Mouse (Mus musculus) hindbrain, embryonic 15.5 days (tissue): Measurements from ENCODE around the gene Adam30. TPM values are rescaled to one million over a fixed set of nuclear protein-coding genes. Genes with fewer than 3 reads are reported as not detected.
A peak's percentile ranks its signal among the peaks of the same experiment; 100 is the strongest.
"Not testable (repeated sequence)": the region's sequence is repeated elsewhere in the genome, so short reads cannot be mapped to it uniquely, and the experiment has no call there.

Source experiments
- ATAC-seq: fragments of 200-750 bp; cut with Nextera tagmentation; 2 replicates; pipeline ENCODE4 v1.8.0; 2017; ENCODE audit warnings: low read depth, moderate number of reproducible peaks, moderate TSS enrichment; ENCODE audit not compliant: low FRiP score
- H3K27ac ChIP-seq: fragments of 300-500 bp; sonication (generic); replicated peaks from 2 replicates; pipeline ENCODE4 v1.5.1; 2015; ENCODE audit warnings: mild to moderate bottlenecking, inconsistent platforms
- H3K27me3 ChIP-seq: fragments of 300-500 bp; sonication (generic); 2 replicates; pipeline ENCODE4 v1.6.1; 2015; ENCODE audit warnings: control low read depth, inconsistent platforms
- H3K36me3 ChIP-seq: fragments of 300-500 bp; sonication (generic); 2 replicates; pipeline ENCODE4 v1.6.1; 2015; ENCODE audit warnings: control low read depth, inconsistent platforms
- H3K4me1 ChIP-seq: fragments of 300-500 bp; sonication (generic); replicated peaks from 2 replicates; pipeline ENCODE4 v1.6.1; 2015; ENCODE audit warnings: control low read depth, inconsistent platforms
- H3K4me2 ChIP-seq: fragments of 300-500 bp; sonication (generic); 2 replicates; pipeline ENCODE4 v1.6.1; 2015; ENCODE audit warnings: moderate library complexity, mild to moderate bottlenecking, inconsistent platforms
- H3K4me3 ChIP-seq: fragments of 300-500 bp; sonication (generic); 2 replicates; pipeline ENCODE4 v1.5.1; 2015; ENCODE audit warnings: mild to moderate bottlenecking, inconsistent platforms
- H3K9ac ChIP-seq: fragments of 300-500 bp; sonication (generic); 2 replicates; pipeline ENCODE4 v1.6.1; 2015; ENCODE audit warnings: inconsistent platforms
- H3K9me3 ChIP-seq: fragments of 300-500 bp; sonication (generic); 2 replicates; pipeline ENCODE4 v1.6.1; 2016; ENCODE audit warnings: control low read depth, inconsistent platforms
- WGBS: fragments of 180-500 bp; shearing (Covaris S2); methylation state at CpG from one replicate; pipeline ENCODE4 v1.1.7; 2015; 5-methylcytosine and 5-hydroxymethylcytosine counted together
- polyA plus RNA-seq: library from polyadenylated mRNA; unstranded; fragments of >200 nt; fragmentation: Nextera tagmentation; extraction: Ambion mirVana; gene quantifications from 2 replicates; pipeline ENCODE4 v1.2.1, GENCODE M21; 2015

Adam30 gene
- not detected in 2 replicates for polyA plus RNA-seq

DNA sequence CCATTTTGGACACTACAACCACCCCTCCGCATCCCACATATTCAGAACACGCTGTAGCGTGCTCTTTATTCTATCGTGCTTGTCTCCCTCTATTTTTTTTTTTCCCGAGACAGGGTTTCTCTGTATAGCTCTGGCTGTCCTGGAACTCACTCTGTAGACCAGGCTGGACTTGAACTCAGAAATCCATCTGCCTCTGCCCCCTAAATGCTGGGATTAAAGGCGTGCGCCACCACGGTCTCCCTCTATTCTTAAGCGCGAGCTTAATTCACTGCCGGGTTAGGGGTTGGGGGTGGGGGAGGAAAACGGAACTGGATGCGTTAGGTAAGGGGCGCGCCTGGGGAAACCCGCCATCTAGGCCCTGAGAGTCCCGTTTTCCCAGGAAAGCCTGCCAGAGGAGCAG, at the start of gene Adam30:
Adam30 (plus strand) TSS at position 301 of the 400 bp plus-strand sequence.
- no peak within 1 kb of the TSS for H3K9ac ChIP-seq
- ATAC-seq = no peak
- no peak within 1 kb of the TSS for H3K4me3 ChIP-seq
- 89% methylated on average over 17 of the region's 17 CpGs for WGBS
- no peaks in the 10 kb centered on the region for H3K36me3 ChIP-seq
- no peaks in the 10 kb centered on the region for H3K9me3 ChIP-seq
- no peak within 1 kb of the TSS for H3K27ac ChIP-seq
- no peaks in the 10 kb centered on the region for H3K4me1 ChIP-seq
- no peak within 1 kb of the TSS for H3K4me2 ChIP-seq
- no peaks in the 10 kb centered on the region for H3K27me3 ChIP-seq

DNA sequence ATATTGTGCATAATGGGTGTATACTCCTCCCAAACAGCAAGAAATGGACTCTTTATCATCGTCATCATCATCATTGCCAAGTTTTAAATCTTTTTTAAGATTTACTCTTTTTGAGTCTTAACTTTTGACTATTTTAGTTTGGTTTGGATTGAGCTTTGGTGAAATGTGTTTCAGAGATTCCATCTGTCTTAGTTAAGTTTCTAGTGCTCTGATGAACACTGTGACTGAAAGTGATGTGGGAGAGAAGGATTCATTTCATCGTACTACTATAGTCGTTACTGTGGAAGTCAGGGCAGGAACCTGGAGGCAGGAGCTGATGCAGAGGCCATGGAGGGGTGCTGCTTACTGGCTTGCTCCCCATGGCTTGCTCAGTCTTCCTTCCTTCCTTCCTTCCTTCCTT, 42.2 kb upstream of the Adam30 start:
- no peak overlapping the region for H3K9ac ChIP-seq
- H3K9me3 ChIP-seq = no peaks in the 10 kb centered on the region
- no peaks in the 10 kb centered on the region for H3K4me1 ChIP-seq
- no peaks in the 10 kb centered on the region for H3K27me3 ChIP-seq
- H3K36me3 ChIP-seq = peaks cover 11% of the 10 kb centered on the region; the same call in 1 of the 2 replicates
- WGBS = 90% methylated on average over 3 of the region's 3 CpGs
- H3K4me2 ChIP-seq = no peak overlapping the region
- H3K4me3 ChIP-seq = no peak overlapping the region
- ATAC-seq = no peak
- H3K27ac ChIP-seq = no peak overlapping the region

DNA sequence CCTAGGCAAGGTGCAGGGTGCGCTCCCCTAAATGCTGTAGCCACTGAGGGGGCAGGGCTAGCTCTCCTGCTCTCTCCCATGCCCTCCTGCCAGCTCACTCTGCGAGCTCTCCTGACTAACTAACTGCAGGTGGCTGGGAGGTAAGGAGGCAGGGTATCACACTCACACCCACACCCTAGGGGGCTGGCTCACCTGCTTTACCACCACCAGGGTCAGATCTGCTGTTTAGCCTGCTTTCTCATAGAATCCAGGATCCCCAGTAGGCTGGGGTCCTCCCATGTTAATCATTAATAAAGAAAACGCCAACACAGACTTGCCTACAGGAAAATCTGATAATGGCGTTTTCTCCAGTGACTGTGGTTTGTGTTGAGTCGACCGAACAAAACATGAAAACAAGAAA, 41.1 kb upstream of the Adam30 start:
- H3K27me3 ChIP-seq = no peaks in the 10 kb centered on the region
- H3K36me3 ChIP-seq = peaks cover 8% of the 10 kb centered on the region; the same call in 1 of the 2 replicates
- H3K4me1 ChIP-seq = no peaks in the 10 kb centered on the region
- 72% methylated on average over 6 of the region's 6 CpGs for WGBS
- H3K9ac ChIP-seq = no peak overlapping the region
- no peak for ATAC-seq
- no peak overlapping the region for H3K4me3 ChIP-seq
- H3K27ac ChIP-seq = no peak overlapping the region
- H3K4me2 ChIP-seq = no peak overlapping the region
- H3K9me3 ChIP-seq = no peaks in the 10 kb centered on the region

DNA sequence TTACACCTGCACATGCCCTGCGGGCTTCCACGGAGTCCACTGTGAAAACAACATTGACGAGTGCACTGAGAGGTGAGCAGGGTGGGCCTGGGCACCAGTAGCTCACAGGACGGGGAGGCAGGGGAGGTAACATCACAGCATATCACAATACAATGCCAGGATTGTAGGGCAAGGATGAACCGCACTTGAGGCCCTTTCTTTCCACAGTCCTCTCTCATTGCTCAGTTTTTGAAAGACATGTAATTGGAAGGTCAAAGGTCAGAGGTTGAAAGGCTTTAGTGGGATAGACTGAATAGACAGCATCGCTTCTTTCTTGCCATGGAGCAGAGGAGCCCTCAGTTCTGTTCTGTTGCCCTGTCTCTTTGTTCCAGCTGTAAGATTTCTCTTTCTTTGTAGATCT, 39.5 kb upstream of the Adam30 start:
- no peak for ATAC-seq
- peaks cover 8% of the 10 kb centered on the region; the same call in 1 of the 2 replicates for H3K36me3 ChIP-seq

DNA sequence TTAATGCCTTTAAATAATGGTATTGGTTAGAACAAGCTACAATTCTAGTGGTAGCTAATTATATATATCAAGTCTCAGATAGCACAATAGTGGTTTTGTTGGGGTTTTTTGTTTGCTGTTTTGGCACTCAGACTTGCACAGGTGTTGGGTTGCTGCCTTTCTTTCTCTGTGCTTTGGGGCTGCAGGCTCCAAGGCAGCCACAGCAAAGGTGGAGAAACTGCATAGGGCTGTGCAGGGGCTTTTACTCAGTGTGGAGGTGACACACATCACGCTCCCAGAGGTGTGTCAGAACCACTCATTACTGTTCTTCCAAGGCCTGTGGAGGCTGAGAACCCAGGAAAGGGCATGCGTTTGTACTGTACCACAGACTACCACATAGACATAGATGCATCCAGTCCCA, 32.7 kb upstream of the Adam30 start:
- ATAC-seq = no peak
- Histone ChIP-seq H3K9ac (no peak overlapping the region), H3K4me3 (no peak overlapping the region), H3K4me1 (no peaks in the 10 kb centered on the region), H3K36me3 (no peaks in the 10 kb centered on the region), H3K9me3 (no peaks in the 10 kb centered on the region), H3K27ac (no peak overlapping the region), H3K27me3 (no peaks in the 10 kb centered on the region), H3K4me2 (no peak overlapping the region)
- 97% methylated on average over 2 of the region's 2 CpGs for WGBS

More for the DNA sequence above, 39.5 kb upstream of the Adam30 start:
- Histone ChIP-seq H3K4me3 (no peak overlapping the region), H3K27me3 (no peaks in the 10 kb centered on the region), H3K4me1 (no peaks in the 10 kb centered on the region), H3K4me2 (no peak overlapping the region), H3K9ac (no peak overlapping the region), H3K9me3 (no peaks in the 10 kb centered on the region), H3K27ac (no peak overlapping the region)
- WGBS = 34% methylated on average over 6 of the region's 6 CpGs

DNA sequence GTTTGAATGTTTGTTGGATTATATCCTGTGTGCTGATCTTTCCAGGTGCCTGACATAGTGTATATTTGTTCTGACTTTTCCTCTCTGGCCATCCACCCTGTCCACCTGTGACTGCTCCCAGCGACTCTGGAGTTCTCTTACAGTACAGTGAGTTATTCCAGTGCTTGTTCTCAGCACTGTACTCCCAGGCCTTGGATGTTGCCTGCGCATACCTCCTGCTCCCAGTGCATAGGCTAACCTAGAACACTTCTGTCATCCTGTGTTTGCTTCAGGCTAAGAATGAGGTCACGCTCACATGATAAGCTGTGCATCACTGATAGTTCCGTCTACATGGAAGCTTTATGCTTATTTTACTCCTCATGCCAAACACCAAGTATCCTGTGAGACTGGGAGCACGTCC, 31.7 kb upstream of the Adam30 start:
- no peak overlapping the region for H3K4me3 ChIP-seq

DNA sequence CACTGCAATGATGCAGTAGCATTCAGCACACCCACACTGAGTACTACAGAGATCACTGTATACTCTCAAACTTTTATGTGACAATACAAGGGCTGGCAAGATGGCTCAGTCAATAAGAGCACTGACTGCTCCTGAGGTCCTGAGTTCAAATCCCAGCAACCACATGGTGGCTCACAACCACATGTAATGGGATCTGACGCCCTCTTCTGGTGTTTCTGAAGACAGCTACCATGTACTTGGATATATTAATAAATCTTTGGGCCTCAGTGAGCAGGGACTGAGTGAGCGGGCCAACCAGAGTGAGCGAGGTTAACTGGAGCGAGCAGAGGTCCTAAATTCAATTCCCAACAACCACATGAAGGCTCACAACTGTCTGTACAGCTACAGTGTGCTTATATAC, 28.3 kb upstream of the Adam30 start:
- H3K9me3 ChIP-seq, H3K4me1 ChIP-seq, H3K9ac ChIP-seq, ATAC-seq, H3K36me3 ChIP-seq, H3K4me3 ChIP-seq, H3K27ac ChIP-seq, H3K4me2 ChIP-seq, H3K27me3 ChIP-seq: not testable (repeated sequence)
- 95% methylated on average over 4 of the region's 4 CpGs for WGBS

More for the DNA sequence above, 31.7 kb upstream of the Adam30 start:
- H3K36me3 ChIP-seq = no peaks in the 10 kb centered on the region
- no peaks in the 10 kb centered on the region for H3K9me3 ChIP-seq
- H3K27me3 ChIP-seq = no peaks in the 10 kb centered on the region
- no peak overlapping the region for H3K27ac ChIP-seq
- no peak overlapping the region for H3K4me2 ChIP-seq
- ATAC-seq = no peak
- no peak overlapping the region for H3K9ac ChIP-seq
- no peaks in the 10 kb centered on the region for H3K4me1 ChIP-seq
- 90% methylated on average over 5 of the region's 5 CpGs for WGBS

DNA sequence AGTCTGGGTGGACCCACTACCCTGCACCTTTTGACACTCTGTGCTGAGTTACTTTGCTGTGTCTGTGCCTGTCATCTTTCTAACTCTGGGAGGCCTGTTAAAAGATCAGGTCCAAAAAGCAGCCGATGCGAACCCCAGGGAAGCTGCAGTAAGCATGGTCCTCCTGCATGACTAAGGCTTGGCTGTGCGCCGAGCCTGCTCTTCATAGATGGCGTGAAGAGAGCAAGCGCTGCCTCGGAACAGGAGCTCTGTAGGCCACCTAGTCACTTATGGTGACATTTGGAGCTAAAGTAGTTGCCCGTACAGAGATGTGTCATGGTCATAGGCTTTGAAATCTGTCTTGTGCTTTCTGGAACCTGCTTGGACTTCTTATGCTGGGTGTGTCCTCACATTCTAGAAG, 27.8 kb upstream of the Adam30 start:
- Histone ChIP-seq H3K36me3 (no peaks in the 10 kb centered on the region), H3K4me3 (no peak overlapping the region), H3K27ac (no peak overlapping the region), H3K9me3 (no peaks in the 10 kb centered on the region), H3K4me2 (no peak overlapping the region), H3K4me1 (no peaks in the 10 kb centered on the region), H3K9ac (no peak overlapping the region), H3K27me3 (no peaks in the 10 kb centered on the region)
- no peak for ATAC-seq
- WGBS = 89% methylated on average over 8 of the region's 8 CpGs

DNA sequence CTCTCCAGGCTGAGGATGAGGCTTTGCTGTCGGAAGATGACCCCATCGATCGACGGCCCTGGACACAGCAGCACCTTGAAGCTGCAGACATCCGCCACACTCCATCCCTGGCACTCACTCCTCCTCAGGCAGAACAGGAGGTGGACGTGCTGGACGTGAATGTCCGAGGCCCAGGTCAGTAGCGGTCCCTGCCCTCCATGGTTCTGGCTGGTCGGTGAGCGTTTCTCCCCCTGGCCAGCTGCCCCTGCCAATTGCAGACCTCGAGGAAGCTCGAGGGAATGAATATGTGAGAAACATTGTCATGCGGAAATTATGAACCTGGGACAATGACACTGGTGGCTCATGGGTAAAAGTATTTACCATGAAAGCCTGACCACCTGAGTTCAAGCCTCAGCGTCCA, 19.0 kb upstream of the Adam30 start:
- no peak overlapping the region for H3K9ac ChIP-seq
- no peak for ATAC-seq
- WGBS = 95% methylated on average over 15 of the region's 15 CpGs
- no peaks in the 10 kb centered on the region for H3K9me3 ChIP-seq
- H3K36me3 ChIP-seq = peaks cover 14% of the 10 kb centered on the region
- H3K4me1 ChIP-seq = no peaks in the 10 kb centered on the region
- H3K27me3 ChIP-seq = no peaks in the 10 kb centered on the region
- H3K4me2 ChIP-seq = no peak overlapping the region
- no peak overlapping the region for H3K4me3 ChIP-seq
- no peak overlapping the region for H3K27ac ChIP-seq

DNA sequence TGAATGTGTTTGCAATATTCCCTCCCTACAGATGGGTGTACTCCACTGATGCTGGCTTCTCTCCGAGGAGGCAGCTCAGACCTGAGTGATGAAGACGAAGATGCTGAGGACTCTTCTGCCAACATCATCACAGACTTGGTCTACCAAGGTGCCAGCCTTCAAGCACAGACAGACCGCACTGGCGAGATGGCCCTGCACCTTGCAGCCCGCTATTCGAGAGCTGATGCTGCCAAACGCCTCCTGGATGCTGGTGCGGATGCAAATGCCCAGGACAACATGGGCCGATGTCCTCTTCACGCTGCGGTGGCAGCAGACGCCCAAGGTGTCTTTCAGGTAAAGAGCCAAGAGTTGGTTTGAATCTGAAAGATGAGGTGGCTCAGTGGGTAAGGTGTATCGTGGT, 17.6 kb upstream of the Adam30 start:
- no peak for ATAC-seq
- no peak overlapping the region for H3K9ac ChIP-seq
- peaks cover 18% of the 10 kb centered on the region for H3K36me3 ChIP-seq
- no peaks in the 10 kb centered on the region for H3K4me1 ChIP-seq
- H3K4me3 ChIP-seq = no peak overlapping the region
- no peak overlapping the region for H3K27ac ChIP-seq
- H3K4me2 ChIP-seq = no peak overlapping the region
- no peaks in the 10 kb centered on the region for H3K9me3 ChIP-seq
- no peaks in the 10 kb centered on the region for H3K27me3 ChIP-seq
- WGBS = 96% methylated on average over 13 of the region's 13 CpGs

DNA sequence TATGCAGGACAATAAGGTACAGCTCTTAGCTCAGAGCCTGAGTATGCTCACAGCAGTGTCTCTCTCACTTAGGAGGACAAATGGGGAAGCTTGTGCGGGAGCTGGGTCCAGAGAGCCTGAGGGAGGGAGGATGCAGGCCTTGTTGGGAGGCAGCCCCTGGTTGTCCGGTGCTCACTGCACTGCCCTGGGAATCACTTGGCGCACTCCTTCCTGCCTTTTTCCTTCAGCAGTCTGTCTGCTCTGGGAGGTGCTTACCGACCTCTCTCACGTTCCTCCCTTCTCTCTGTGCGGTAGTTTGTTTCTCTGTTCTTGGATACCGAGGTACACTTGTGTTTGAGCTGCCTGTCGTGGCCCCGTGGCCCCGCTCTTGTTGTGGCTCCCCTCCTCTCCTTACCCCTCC, 15.2 kb upstream of the Adam30 start:
- Histone ChIP-seq H3K9me3 (no peaks in the 10 kb centered on the region), H3K4me2 (no peak overlapping the region), H3K9ac (no peak overlapping the region), H3K27ac (no peak overlapping the region), H3K27me3 (no peaks in the 10 kb centered on the region), H3K4me3 (no peak overlapping the region), H3K36me3 (peaks cover 12% of the 10 kb centered on the region; the same call in 1 of the 2 replicates), H3K4me1 (no peaks in the 10 kb centered on the region)
- peak; percentile 45; the same call in 1 of the 2 replicates for ATAC-seq
- 75% methylated on average over 10 of the region's 10 CpGs for WGBS

DNA sequence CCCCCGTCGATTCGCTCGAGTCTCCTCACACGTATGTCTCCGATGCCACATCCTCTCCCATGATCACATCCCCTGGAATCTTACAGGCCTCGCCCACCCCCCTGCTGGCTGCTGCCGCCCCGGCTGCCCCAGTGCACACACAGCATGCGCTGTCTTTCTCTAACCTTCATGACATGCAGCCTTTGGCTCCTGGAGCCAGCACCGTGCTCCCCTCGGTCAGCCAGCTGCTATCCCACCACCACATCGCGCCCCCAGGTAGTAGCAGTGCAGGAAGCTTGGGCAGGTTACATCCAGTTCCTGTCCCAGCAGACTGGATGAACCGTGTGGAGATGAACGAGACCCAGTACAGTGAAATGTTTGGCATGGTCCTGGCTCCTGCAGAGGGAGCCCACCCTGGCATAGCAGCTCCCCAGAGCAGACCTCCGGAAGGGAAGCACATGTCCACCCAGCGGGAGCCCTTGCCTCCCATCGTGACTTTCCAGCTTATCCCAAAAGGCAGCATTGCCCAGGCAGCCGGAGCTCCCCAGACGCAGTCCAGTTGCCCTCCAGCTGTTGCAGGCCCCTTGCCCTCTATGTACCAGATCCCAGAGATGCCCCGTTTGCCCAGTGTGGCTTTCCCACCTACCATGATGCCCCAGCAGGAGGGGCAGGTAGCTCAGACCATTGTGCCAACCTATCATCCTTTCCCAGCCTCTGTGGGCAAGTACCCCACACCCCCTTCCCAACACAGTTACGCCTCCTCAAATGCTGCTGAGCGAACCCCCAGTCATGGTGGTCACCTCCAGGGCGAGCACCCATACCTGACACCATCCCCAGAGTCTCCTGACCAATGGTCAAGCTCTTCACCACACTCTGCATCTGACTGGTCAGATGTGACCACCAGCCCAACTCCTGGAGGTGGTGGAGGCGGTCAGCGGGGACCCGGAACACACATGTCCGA, 13.7 kb upstream of the Adam30 start:
- no peaks in the 10 kb centered on the region for H3K9me3 ChIP-seq
- H3K27me3 ChIP-seq = no peaks in the 10 kb centered on the region
- H3K9ac ChIP-seq = no peak overlapping the region
- H3K4me2 ChIP-seq = no peak overlapping the region
- WGBS = 93% methylated on average over 29 of the region's 29 CpGs
- no peak overlapping the region for H3K4me3 ChIP-seq
- H3K4me1 ChIP-seq = no peaks in the 10 kb centered on the region
- no peak overlapping the region for H3K27ac ChIP-seq
- peaks cover 9% of the 10 kb centered on the region; the same call in 1 of the 2 replicates for H3K36me3 ChIP-seq
- no peak for ATAC-seq
